Comparison of ENCODE assay signal across 11 mouse cellular contexts in the genomic region with DNA sequence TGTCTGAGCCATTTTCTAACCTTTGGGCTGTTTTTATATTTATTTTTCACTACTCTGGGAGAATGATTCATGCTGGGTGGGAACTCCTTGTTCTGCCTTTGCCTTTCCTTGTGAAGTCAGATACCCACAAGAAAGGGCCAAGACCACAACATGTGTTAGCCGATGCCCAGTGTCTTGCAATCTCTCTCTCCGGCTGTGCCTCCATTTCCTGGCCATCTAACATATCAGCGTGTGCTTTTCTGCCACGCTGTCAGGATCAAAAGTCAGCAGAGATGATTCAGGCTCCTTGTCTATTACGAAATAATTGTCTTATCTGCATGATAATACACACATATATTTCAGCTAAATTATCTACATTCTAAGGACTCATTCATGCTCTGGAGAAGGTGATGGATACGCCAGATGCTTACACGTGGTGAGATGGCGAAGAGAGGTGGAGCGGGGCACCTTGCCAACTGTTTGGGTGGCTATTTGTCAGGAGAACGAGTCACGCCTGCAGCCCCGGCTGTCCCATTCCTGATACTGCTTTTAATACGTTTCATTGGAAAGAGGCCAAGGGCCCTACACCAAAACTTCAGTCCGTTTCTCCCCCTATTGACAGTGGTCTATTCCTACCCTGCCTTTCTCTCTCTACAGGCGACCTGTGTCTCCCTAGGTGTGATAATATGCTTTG.
A peak's percentile ranks its signal among the peaks of the same experiment; 100 is the strongest.
DNase-seq lines count a peak whose midpoint lies in the region; ATAC-seq and TF ChIP-seq lines count a peak whose summit lies in the region.
"Had no signal": no experiment of that assay in that cellular context is flagged by ENCODE, and none has a peak within 500 bp of the region (broad histone marks: within the 10 kb centered on the region; RNA-seq: fewer than 3 reads in every experiment).

No protein-coding gene starts in this region.

- 51% methylated on average over 15 of the region's 15 CpGs for WGBS in heart, embryonic 11.5 days (ENCODE audit: insufficient replicate concordance)
- 54% methylated on average over 15 of the region's 15 CpGs for WGBS in heart, adult 2 months
- WGBS in midbrain, postnatal 0 days: 63% methylated on average over 15 of the region's 15 CpGs
- 80% methylated on average over 15 of the region's 15 CpGs for WGBS in midbrain, embryonic 13.5 days
- WGBS in kidney, embryonic 14.5 days: 78% methylated on average over 15 of the region's 15 CpGs

- no peak for DNase-seq in heart, adult 2 months
- DNase-seq in midbrain, postnatal 0 days (ENCODE audit: low spot score): peak; percentile 50
- DNase-seq in adrenal gland, postnatal 10 days: peak; percentile 70
- DNase-seq in heart, postnatal 10 days: peak; percentile 54 to 62
- DNase-seq in spleen, adult 12 weeks (ENCODE audit: low spot score): no peak

- no peak overlapping the region for H3K4me3 ChIP-seq in heart, embryonic 11.5 days (ENCODE audit: low read depth, low read length)
- no peak overlapping the region for H3K4me3 ChIP-seq in heart, adult 2 months
- no peak overlapping the region for H3K4me3 ChIP-seq in midbrain, postnatal 0 days (ENCODE audit: low read depth, low read length)
- no peak overlapping the region for H3K4me3 ChIP-seq in midbrain, embryonic 13.5 days (replicated peaks)
- H3K4me3 ChIP-seq in kidney, embryonic 14.5 days (ENCODE audit: low read length): no peak overlapping the region
- H3K4me3 ChIP-seq: left cerebral cortex, adult 2 months; lung, embryonic 15.5 days had no signal

- no peak for TF ChIP-seq CTCF in heart, adult 2 months (IDR thresholded peaks at IDR 0.05)
- no peak for TF ChIP-seq CTCF in midbrain, postnatal 0 days (IDR thresholded peaks at IDR 0.05)

- intact Hi-C loops in heart, adult 2 months (cut with DNase I): no loop called here
- intact Hi-C loops in heart, postnatal 10 days (cut with DNase I): loop anchor here (5.0 kb wide), 1 partner anchor 394 kb away; no protein-coding TSS in a partner anchor

- peaks cover 23% of the 10 kb centered on the region for H3K4me1 ChIP-seq in heart, embryonic 11.5 days (ENCODE audit: control insufficient read depth, insufficient read depth, low read length)
- H3K4me1 ChIP-seq in heart, adult 2 months (ENCODE audit: control insufficient read depth, insufficient read depth, low read length): peaks cover 5% of the 10 kb centered on the region
- no peaks in the 10 kb centered on the region for H3K4me1 ChIP-seq in midbrain, postnatal 0 days (ENCODE audit: insufficient read depth, low read length)
- peaks cover 11% of the 10 kb centered on the region for H3K4me1 ChIP-seq in midbrain, embryonic 13.5 days (replicated peaks)
- peaks cover 6% of the 10 kb centered on the region for H3K4me1 ChIP-seq in kidney, embryonic 14.5 days (ENCODE audit: control insufficient read depth, insufficient read depth, low read length)

- no peaks in the 10 kb centered on the region for H3K9me3 ChIP-seq in heart, embryonic 11.5 days (replicated peaks; ENCODE audit: control insufficient read depth, low read length)
- H3K9me3 ChIP-seq in midbrain, postnatal 0 days (ENCODE audit: low read length): no peaks in the 10 kb centered on the region
- no peaks in the 10 kb centered on the region for H3K9me3 ChIP-seq in midbrain, embryonic 13.5 days
- no peaks in the 10 kb centered on the region for H3K9me3 ChIP-seq in kidney, embryonic 14.5 days (ENCODE audit: control insufficient read depth, low read length)
- H3K9me3 ChIP-seq: lung, embryonic 15.5 days had no signal

- TF ChIP-seq POLR2A in heart, adult 2 months (IDR thresholded peaks at IDR 0.05; ENCODE audit: insufficient read depth, low read depth, low read length): no peak

- H3K79me2 ChIP-seq in heart, adult 2 months (replicated peaks; ENCODE audit: control insufficient read depth, insufficient read depth, low read length): no peaks in the 10 kb centered on the region

- H3K27ac ChIP-seq in heart, embryonic 11.5 days (ENCODE audit: low read depth, low read length): 0 out of 2 replicates have a peak overlapping the region, but pooled peaks have one; percentile 25
- H3K27ac ChIP-seq in heart, adult 2 months: no peak overlapping the region
- no peak overlapping the region for H3K27ac ChIP-seq in midbrain, postnatal 0 days (ENCODE audit: low read depth, low read length)
- H3K27ac ChIP-seq in midbrain, embryonic 13.5 days: no peak overlapping the region
- H3K27ac ChIP-seq in kidney, embryonic 14.5 days (ENCODE audit: low read depth, low read length): no peak overlapping the region
- H3K27ac ChIP-seq: left cerebral cortex, adult 2 months; lung, embryonic 15.5 days had no signal

- no peak for ATAC-seq in heart, embryonic 11.5 days (replicated peaks; ENCODE audit: insufficient number of reproducible peaks, low FRiP score, low TSS enrichment)
- ATAC-seq in midbrain, postnatal 0 days (ENCODE audit: low FRiP score): no peak
- ATAC-seq in midbrain, embryonic 13.5 days: no peak
- ATAC-seq in kidney, embryonic 14.5 days (ENCODE audit: low FRiP score, low TSS enrichment): no peak
- ATAC-seq: inflammation-experienced regulatory T-cells, adult 6 months had no signal

- TF ChIP-seq EP300 in heart, adult 2 months (IDR thresholded peaks at IDR 0.05; ENCODE audit: insufficient read depth, low read depth, low read length): no peak

- no peaks in the 10 kb centered on the region for H3K27me3 ChIP-seq in heart, embryonic 11.5 days (ENCODE audit: control insufficient read depth, insufficient read depth, low read length)
- H3K27me3 ChIP-seq in heart, adult 2 months (ENCODE audit: control insufficient read depth, insufficient read depth, low read length): no peaks in the 10 kb centered on the region
- H3K27me3 ChIP-seq in midbrain, postnatal 0 days (ENCODE audit: insufficient read depth, low read length): no peaks in the 10 kb centered on the region
- H3K27me3 ChIP-seq in midbrain, embryonic 13.5 days: no peaks in the 10 kb centered on the region
- no peaks in the 10 kb centered on the region for H3K27me3 ChIP-seq in kidney, embryonic 14.5 days (ENCODE audit: control insufficient read depth, insufficient read depth, low read length)
- H3K27me3 ChIP-seq: lung, embryonic 15.5 days had no signal

- no peaks in the 10 kb centered on the region for H3K36me3 ChIP-seq in heart, embryonic 11.5 days (ENCODE audit: control insufficient read depth, insufficient read depth, low read length)
- H3K36me3 ChIP-seq in heart, adult 2 months (ENCODE audit: control insufficient read depth, insufficient read depth, low read length): no peaks in the 10 kb centered on the region
- no peaks in the 10 kb centered on the region for H3K36me3 ChIP-seq in midbrain, postnatal 0 days (ENCODE audit: insufficient read depth, low read length)
- H3K36me3 ChIP-seq in midbrain, embryonic 13.5 days: no peaks in the 10 kb centered on the region
- no peaks in the 10 kb centered on the region for H3K36me3 ChIP-seq in kidney, embryonic 14.5 days (ENCODE audit: control insufficient read depth, insufficient read depth, low read length)
- H3K36me3 ChIP-seq: lung, embryonic 15.5 days had no signal

- H3K4me2 ChIP-seq in heart, embryonic 11.5 days: no peak overlapping the region
- H3K4me2 ChIP-seq in midbrain, postnatal 0 days (ENCODE audit: low read depth, low read length, poor library complexity, severe bottlenecking): no peak overlapping the region
- H3K4me2 ChIP-seq in midbrain, embryonic 13.5 days (replicated peaks): no peak overlapping the region
- H3K4me2 ChIP-seq in kidney, embryonic 14.5 days (replicated peaks; ENCODE audit: low read depth, low read length): no peak overlapping the region

- H3K9ac ChIP-seq in heart, embryonic 11.5 days (ENCODE audit: low read depth, low read length): no peak overlapping the region
- no peak overlapping the region for H3K9ac ChIP-seq in heart, adult 2 months (ENCODE audit: low read depth, low read length)
- no peak overlapping the region for H3K9ac ChIP-seq in midbrain, postnatal 0 days (replicated peaks; ENCODE audit: low read length, poor library complexity, severe bottlenecking)
- H3K9ac ChIP-seq in midbrain, embryonic 13.5 days (replicated peaks): no peak overlapping the region
- no peak overlapping the region for H3K9ac ChIP-seq in kidney, embryonic 14.5 days (ENCODE audit: low read depth, low read length)
- H3K9ac ChIP-seq: lung, embryonic 15.5 days had no signal

Comparison
In these comparisons a context has a peak if more than half of its experiments do, and no peak if none do; other contexts are left out.
1. DNase-seq: peak in midbrain, postnatal 0 days (single experiment), adrenal gland, postnatal 10 days (single experiment) and heart, postnatal 10 days (2 of 2); none in heart, adult 2 months (0 of 2) and spleen, adult 12 weeks (single experiment).